Mouse (Mus musculus): Measurements from ENCODE around the gene Serinc2.

DNA sequence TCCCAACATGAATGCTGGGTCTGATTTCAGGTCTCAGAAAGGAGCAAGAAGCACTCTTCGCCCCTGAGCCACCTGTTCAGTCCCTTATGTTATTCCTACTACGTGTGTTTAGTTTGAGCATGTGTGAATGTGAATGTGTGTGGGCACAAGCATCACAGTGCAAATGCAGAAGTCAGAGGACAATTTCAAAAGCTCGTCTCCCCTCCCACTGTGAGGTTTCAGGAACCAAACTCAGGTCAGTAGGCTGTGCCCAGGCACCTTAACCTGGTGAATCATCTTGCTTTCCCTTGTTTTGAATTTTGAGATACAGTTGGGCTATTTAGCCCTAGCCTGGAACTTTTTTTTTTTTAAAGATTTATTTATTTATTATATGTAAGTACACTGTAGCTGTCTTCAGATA lies 10.8 kb upstream of the Serinc2 start:
- TF ChIP-seq POLR2A (IDR thresholded peaks at IDR 0.05; ENCODE audit: borderline replicate concordance, extremely low read depth, insufficient read depth, insufficient read length, poor library complexity, severe bottlenecking) = no peak
- no peak for TF ChIP-seq CTCF (IDR thresholded peaks at IDR 0.05; ENCODE audit: borderline replicate concordance, extremely low read depth, insufficient read depth, insufficient read length)

Measured in brain, embryonic 14.5 days (tissue).